Mouse (Mus musculus): ENCODE data around the gene Gm3727.
A peak's percentile ranks its signal among the peaks of the same experiment; 100 is the strongest.
"Not testable (repeated sequence)": the region's sequence is repeated elsewhere in the genome, so short reads cannot be mapped to it uniquely, and the experiment has no call there.

Gene Gm3727

DNA sequence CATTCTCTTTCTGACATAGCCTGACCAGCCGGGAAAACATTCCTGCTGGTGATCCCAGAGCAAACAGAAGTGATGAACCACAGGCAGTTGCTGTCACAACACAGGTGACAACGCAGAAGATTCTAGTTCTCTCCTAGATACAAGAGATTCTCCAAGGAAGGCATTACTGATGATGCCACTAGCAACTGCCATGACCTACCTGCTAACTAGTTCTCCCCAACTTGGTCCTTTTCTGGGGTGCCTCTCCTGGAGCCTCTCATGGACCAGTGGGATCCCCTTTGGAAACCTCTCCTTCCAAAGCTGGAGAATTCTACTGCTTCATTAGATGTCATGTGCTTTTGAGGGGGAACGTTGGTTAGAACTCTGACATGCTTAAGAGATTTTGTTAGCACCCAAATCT, at the start of gene Gm3727:
Gene Gm3727 (minus strand): TSS at position 101 of the 400 bp plus-strand sequence.
- not testable (repeated sequence) for DNase-seq

- peak; percentile 2 for DNase-seq
Measured at GRCm38 (mm10) chr14:7243498-7243897, 21.0 kb downstream of the Gm3727 start.
